Mouse (Mus musculus) spleen, postnatal 14 days (tissue): ENCODE measurements around the gene Man1b1.
A peak's percentile ranks its signal among the peaks of the same experiment; 100 is the strongest.

Experiments used
- DNase-seq, 2 experiments: peaks; one replicate each; pipeline ENCODE4 v3.0.0; 2021 to 2022; ENCODE audit warnings: low spot score in 2 of 2

The Man1b1 gene

GRCm38 (mm10) chr2:25332286-25333160 is at the start of gene Man1b1:
Gene Man1b1, plus strand, starts transcription at chr2:25332338.
- DNase-seq: peak; percentile 99

GRCm38 (mm10) chr2:25285551-25285950 is 46.6 kb upstream of the Man1b1 start:
- no peak for DNase-seq

DNA sequence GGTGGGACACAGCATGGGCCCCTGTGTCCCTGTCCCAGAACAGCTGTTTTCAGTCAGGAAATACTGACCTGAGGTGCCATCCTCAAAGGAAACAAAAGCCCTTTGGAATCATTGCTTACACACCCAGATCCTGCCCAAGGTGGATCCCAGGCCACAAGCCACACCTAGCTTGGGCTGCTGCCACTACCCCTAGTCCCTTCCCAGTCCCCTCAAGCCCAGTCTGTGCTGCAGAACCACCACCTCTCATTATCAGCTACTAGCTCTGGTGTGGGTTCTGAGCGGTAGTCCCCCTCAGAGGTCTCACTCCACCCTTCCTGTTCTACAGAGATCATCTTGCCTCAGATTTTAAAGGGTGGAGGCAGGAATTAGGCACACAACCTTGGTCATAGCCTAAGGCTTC is 45.8 kb upstream of the Man1b1 start:
- DNase-seq: no peak

DNA sequence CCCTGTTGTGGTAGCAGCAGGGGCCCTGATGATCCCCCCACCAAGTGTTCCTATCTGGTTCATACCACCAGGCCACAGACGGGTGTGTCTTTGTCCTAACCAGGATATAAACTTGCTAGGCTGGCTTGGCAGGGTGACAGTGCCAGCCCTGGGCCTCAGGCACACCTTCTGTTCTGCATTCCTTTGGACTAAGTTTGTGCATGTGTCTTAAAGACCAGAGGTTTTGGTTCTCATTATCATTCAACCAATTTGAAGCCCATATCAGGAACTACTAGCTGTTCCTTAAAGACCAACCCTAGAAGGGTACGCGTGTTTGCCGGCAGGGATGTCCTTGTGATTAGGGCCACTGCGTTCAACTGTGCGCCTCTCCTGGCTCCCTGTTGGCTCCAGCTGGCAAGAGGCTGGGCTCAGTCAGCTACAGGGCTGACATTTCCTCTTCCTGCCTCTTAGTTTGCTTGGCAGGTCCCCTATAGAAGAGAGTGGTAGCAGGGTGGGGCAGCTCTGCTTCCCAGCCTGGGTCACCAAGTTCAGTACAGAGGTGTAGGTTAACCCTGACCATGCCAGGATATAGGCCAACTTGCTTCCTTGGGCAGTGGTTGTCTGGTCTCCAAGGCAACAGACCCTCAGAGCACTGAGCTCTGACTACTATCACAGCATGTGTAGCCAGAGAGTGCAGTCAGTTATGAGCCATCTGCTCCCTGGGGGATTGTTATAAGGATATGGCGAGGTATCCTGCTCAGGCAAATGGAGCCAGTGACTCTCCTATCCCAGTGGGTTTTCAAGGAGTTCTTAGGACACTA is 45.1 kb upstream of the Man1b1 start:
- no peak for DNase-seq

DNA sequence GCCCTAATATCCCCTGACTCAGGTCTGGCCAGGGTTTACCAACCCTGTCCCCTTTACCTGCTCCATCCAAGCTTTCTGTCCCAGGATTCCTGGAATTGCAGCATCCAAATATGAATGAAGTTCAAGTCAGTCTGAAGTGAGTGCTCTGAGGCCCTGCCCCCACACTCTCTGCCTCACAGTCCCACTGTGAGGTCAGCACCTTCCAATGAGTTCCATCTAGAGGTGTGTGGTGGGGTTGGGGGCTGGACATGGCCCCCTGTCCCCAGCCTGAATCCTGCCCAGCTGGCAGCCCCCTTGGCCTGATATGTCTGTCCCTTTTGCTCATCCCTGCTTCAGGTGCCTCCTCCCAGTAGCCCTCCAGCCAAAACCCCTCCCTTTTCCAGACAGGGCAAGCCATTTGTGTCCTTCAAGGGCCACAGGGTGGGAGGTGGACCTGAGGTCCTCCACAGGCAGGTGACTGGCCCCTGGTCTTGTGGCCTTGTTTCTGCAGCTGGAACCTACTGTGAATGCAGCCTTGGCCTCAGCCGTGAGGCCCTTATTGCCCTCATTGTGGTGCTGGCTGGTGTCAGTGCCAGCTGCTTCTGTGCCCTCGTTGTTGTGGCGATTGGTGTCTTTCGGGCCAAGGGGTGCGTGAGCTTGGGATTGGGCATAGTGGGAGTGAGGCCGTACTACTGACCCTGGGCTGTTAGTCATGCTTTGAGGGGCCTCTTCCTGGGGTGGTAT is 44.0 kb upstream of the Man1b1 start, which contains the start of gene Tmem210:
Gene Tmem210, plus strand, starts transcription at position 219 of the 723 bp plus-strand sequence.
- DNase-seq: no peak

DNA sequence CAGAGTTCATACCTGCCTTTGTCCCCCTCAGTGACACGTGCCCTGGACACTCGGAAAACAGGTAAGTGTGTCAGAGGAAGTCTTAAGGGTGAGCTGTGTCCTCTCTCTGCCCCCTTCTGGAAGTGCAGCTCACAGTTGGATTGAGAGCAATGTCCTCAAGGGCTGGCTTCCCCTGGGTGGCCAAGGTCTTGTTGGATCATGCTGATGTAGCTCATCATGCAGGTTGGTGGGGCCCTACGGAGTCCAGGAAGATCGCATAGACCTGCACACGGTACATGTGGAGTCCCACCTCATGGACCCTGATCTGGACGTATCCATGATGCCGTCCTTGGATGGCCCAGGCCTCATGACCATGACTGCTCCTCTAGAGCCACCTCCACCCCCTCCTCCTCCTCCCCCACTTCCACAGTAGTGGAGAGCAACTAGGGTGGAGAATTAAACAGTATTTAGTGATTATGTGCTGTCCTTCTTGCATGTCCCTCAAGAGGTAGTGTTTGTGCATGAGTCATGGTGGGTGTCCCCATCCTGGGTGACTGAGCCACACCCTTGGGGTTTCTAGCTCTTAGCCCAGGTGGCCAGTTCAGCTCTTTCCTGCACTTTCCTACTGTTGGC is 43.3 kb upstream of the Man1b1 start:
- DNase-seq: no peak

- no peak for DNase-seq
Measured at GRCm38 (mm10) chr2:25289651-25290050, 42.5 kb upstream of the Man1b1 start, which contains the start of gene Lrrc26. Gene Lrrc26, plus strand, starts transcription at chr2:25289915.

DNA sequence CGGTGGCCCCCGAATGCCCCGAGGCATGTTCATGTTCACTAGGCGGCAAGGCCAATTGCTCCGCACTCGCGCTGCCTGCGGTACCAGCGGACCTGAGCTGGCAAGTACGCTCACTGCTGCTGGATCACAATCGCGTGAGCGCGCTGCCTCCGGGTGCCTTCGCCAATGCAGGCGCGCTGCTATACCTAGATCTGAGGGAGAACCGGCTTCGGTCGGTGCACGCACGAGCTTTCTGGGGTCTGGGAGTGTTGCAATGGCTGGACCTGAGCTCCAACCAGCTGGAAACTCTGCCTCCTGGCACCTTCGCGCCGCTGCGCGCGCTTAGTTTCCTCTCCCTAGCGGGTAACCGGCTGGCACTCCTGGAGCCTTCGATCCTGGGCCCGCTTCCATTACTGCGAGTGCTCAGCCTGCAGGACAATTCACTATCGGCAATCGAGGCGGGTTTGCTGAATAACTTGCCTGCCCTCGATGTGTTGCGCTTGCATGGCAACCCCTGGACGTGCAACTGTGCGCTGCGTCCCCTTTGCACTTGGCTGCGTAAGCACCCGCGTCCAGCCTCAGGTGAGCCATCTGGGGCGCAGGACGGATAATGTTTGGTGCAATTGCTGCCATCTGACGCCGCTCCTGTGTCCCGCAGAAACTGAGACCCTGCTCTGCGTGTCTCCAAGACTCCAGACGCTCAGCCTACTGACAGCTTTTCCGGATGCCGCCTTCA is 41.9 kb upstream of the Man1b1 start:
- DNase-seq: no peak

DNA sequence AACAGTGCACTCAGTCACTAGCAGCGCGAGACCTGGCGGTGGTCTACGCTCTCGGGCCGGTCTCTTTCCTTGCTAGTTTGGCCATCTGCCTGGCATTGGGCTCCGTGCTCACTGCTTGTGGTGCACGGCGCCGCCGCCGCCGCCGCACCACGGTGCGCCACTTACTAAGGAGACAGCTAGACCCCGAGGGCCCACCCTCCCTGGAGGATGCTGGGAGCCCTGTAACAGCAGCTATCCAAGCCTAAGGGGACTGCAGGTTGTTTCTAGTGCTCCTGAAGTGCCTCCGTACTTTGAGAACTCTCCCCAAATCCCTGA is 41.4 kb upstream of the Man1b1 start:
- DNase-seq: no peak

GRCm38 (mm10) chr2:25291184-25292053 is 40.7 kb upstream of the Man1b1 start:
- no peak for DNase-seq

DNA sequence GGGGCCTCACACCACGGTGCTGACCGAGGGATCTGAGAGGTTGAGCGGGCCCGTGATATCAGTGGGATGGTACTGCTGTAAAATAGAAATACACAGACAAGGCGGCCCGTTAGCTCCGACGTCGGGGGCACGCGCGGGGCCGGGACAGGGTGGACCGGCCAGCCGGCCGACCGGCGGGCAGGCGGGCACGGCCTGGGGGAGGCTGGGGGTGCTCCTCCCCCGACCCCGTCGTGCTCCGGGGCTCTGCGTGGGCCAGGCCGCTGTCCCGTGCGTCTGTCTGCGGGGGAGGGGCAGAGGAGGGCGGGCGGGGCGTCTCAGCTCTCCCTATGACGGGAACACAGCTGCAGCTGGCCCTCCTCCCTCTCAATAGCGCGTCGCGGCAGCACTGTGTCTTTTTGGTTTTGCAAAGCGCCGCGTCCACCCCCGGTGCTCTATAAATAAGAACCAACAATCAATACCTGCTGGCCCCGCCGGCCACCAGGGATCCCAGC is 40.0 kb upstream of the Man1b1 start:
- no peak for DNase-seq

DNA sequence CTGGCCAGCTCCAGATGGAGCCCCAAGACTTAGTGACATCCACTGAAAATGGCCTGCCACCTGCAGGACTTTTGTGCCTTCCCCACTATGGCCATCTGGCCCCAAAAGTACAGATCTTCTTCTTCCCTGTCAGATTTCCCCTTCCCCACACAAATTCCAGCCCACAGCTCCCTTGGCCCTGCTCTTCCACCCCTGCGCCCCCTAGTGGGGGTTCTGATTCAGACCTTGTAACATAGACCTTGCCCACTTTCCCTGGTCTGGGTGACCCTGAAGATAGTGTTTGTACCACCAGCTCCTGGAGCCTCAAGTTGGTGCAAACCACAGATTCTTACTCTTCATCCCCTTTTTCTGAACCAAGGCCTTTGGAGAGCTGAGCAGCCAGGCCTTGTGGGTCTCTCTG is 39.3 kb upstream of the Man1b1 start:
- DNase-seq: peak in 1 of 2 experiments; percentile 66

DNA sequence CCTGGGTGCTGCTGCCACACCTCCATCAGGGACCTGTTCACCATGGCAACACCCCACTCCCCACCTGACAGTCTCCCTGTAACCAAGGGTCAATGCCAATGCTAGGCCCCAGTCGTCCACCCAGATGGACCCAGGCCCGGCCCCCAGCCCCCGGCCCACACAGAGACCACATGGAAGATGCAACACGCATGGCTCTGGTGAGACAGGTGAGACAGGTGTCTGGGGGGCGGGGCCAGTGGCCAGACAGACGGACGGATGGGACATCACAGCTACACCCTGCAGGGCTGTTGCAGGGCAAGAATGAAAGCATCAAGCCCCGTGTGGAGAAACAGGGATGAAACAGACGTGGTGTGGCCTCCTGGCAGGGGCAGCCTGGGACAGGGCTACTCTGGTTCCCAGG is 38.4 kb upstream of the Man1b1 start:
- DNase-seq: no peak

- DNase-seq: no peak
Measured at GRCm38 (mm10) chr2:25297093-25297492, 35.0 kb upstream of the Man1b1 start.

DNA sequence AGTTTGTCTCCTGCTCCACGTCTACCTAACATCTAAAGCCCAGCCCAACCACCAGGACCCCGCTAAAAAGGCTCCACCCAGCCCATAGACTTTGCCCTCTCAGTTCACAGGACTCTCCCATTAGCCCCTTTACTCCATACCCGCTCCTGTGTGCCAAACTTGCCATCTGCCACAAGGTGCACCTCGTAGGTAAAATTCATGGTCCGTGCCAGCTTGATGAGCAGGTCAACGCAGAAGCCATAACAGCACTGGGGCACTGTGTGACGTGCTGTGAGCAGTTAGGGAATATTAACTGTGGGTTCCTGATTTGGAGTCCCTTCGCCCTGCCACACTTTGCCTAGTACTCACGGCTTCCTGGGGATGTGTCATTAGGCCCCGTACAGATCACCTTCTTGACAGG is 34.1 kb upstream of the Man1b1 start:
- no peak for DNase-seq

- no peak for DNase-seq
Measured at GRCm38 (mm10) chr2:25303452-25303851, 28.7 kb upstream of the Man1b1 start.

DNA sequence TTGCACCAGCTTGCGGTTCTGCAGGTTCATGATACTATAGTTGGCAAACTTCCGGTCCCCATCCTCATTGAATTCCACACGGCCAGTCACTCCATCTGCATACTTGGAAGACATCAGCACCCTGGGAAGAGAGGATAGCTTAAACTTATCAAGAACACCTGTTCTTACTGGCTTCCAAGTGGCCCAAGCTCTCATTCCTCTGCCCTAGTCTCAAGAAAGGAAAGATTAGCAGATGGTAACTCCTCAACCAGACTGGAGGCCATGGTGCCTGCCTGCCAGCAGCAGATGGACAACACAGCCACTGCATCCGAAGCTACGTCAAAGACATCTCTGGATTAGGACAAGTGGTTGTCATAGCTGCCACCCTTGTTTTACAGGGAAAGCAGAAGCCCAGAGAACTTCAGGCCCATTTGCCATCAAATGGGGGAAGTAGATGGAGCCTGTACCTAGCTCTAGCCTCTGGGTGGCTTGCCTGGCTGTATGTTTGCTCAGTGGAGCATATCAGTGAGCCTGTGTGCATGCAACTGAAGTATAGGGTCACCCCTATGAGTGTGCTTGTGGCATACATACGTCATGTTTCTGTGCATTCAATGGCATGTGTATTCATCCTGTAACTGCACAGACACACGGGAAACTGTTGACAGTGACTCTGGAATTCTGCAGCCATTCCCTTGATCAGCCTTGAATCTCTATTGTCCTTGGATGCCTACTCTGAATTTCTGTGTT is 28.0 kb upstream of the Man1b1 start:
- DNase-seq: no peak

DNA sequence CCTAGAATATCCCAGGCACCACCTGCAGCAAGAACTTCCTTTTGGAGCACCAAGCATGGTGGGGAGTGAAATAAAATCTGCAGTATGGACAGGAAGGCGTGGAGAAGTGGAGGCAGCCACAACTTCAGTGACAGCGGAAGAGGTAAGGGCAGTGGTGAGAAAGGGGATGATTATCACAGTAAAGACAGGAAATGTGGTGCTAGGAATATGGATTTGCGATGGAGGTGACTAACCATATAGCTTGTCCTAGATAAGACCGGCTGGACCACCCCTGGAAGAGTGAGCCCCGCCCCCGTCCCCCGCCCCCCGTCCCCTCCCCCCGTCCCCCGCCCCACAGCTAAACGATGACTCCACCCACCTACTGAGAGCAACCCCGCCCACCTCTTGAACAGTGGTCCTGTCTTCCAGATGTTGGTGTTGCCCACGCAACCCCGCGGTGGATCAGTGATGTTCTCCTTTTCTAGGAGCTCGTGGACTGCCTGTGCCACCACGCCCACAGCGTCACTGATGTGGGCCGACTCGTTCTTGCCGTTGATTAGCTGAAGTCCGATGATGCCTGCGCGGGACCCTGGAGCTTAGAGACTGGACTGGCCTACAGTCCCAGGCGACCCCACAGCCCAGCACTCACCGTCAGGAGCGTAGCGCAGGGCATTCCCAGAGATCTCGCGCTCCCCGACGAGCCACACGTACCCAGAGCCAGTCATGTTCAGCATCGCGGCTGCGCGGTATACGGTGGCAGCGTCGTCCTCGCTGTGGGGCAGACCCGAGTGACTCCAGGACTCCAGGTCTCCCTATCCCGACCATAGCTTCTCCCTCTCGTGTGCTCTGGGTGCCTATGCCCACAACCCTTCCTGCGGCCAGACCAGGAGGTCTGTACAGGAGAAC is 27.2 kb upstream of the Man1b1 start:
- no peak for DNase-seq
